Mouse (Mus musculus) neural tube, embryonic 12.5 days (tissue): ENCODE measurements around the gene Gm28048. TPM values are rescaled to one million over a fixed set of nuclear protein-coding genes. Genes with fewer than 3 reads are reported as not detected.

Experiments
- ATAC-seq: fragments of 200-750 bp; cut with Nextera tagmentation; 2 replicates; pipeline ENCODE4 v1.8.0; 2017; ENCODE audit warnings: low read depth, mild to moderate bottlenecking, moderate TSS enrichment, moderate library complexity; ENCODE audit not compliant: low FRiP score
- H3K27ac ChIP-seq: fragments of 300-500 bp; sonication (generic); 2 replicates; pipeline ENCODE4 v1.5.1; 2016
- H3K27me3 ChIP-seq: fragments of 300-500 bp; sonication (generic); replicated peaks from 2 replicates; pipeline ENCODE4 v1.6.1; 2016; ENCODE audit warnings: mild to moderate bottlenecking
- H3K36me3 ChIP-seq: fragments of 300-500 bp; sonication (generic); 2 replicates; pipeline ENCODE4 v1.6.1; 2016; ENCODE audit warnings: mild to moderate bottlenecking
- H3K4me1 ChIP-seq: fragments of 300-500 bp; sonication (generic); 2 replicates; pipeline ENCODE4 v1.6.1; 2016
- H3K4me2 ChIP-seq: fragments of 300-500 bp; sonication (generic); replicated peaks from 2 replicates; pipeline ENCODE4 v1.6.1; 2016; ENCODE audit warnings: mild to moderate bottlenecking
- H3K4me3 ChIP-seq: fragments of 300-500 bp; sonication (generic); 2 replicates; pipeline ENCODE4 v1.5.1; 2016
- H3K9ac ChIP-seq: fragments of 300-500 bp; sonication (generic); 2 replicates; pipeline ENCODE4 v1.6.1; 2016; ENCODE audit warnings: mild to moderate bottlenecking
- H3K9me3 ChIP-seq: fragments of 300-500 bp; sonication (generic); 2 replicates; pipeline ENCODE4 v1.6.1; 2016; ENCODE audit warnings: mild to moderate bottlenecking
- WGBS: fragments of 180-500 bp; shearing (Covaris S2); methylation state at CpG from one replicate; pipeline ENCODE4 v1.1.7; 2016; 5-methylcytosine and 5-hydroxymethylcytosine counted together
- polyA plus RNA-seq: library from polyadenylated mRNA; unstranded; fragments of >200 nt; fragmentation: Nextera tagmentation; extraction: Ambion mirVana; gene quantifications from 2 replicates; pipeline ENCODE4 v1.2.1, GENCODE M21; 2016

The Gm28048 gene
- polyA plus RNA-seq, 1 experiment from 2014 or later, result 6.2 TPM

DNA sequence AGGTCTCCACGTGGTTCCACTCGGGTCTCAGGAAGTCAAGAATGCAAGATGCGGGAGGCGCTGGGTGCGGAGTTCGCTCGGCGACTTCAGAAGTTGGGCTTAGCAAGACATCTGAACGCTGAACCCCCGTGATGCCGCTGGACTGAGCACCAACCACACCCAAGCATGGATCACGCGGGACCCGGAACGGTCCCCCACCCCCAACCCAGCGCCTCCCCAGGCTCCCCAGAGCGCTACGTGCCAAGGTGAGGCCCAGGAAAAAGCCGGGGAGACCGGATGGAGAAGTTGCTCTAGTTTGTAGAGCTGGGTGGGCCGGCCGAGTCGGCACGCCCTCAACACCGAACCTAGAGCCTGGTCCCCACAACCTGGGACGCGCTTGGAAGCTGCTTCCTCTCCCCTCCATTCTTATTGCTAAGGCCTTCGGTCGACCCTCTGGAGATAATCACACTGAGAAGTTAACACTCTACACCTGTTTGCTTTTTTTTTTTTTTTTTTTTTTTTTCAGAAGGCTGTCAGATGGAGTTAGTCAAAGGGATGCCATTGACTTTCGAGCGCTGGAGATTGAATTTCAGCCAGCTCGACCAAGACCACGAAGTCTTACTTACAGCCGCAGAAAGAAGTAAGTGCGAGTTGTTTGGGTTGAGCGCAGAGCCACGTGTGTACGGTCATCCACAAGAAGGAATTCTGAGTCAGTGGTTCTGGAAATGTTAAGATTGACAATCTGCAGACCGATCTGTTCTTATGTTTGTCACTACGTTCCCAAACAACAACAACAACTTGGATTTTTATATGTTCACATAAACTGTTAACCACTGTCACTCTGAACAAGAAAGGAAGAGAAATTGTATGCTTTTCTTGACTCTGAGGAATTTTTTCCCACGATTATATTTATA lies 121.3 kb downstream of the Gm28048 start, which contains the start of gene B3gnt2:
Gene B3gnt2, minus strand, starts transcription at position 627 of the 893 bp plus-strand sequence.
- peaks cover 65% of the 10 kb centered on the region for H3K27me3 ChIP-seq
- H3K9me3 ChIP-seq, result no peaks in the 10 kb centered on the region
- H3K36me3 ChIP-seq, result no peaks in the 10 kb centered on the region
- H3K4me3 ChIP-seq, result peak within 1 kb of the TSS; percentile 70
- peaks cover 21% of the 10 kb centered on the region for H3K4me1 ChIP-seq
- ATAC-seq, result peak; percentile 8
- H3K9ac ChIP-seq, result peak within 1 kb of the TSS; percentile 5; the same call in 1 of the 2 replicates
- peak within 1 kb of the TSS; percentile 99 for H3K4me2 ChIP-seq
- WGBS, result 5% methylated on average over 41 of the region's 41 CpGs
- H3K27ac ChIP-seq, result no peak within 1 kb of the TSS

DNA sequence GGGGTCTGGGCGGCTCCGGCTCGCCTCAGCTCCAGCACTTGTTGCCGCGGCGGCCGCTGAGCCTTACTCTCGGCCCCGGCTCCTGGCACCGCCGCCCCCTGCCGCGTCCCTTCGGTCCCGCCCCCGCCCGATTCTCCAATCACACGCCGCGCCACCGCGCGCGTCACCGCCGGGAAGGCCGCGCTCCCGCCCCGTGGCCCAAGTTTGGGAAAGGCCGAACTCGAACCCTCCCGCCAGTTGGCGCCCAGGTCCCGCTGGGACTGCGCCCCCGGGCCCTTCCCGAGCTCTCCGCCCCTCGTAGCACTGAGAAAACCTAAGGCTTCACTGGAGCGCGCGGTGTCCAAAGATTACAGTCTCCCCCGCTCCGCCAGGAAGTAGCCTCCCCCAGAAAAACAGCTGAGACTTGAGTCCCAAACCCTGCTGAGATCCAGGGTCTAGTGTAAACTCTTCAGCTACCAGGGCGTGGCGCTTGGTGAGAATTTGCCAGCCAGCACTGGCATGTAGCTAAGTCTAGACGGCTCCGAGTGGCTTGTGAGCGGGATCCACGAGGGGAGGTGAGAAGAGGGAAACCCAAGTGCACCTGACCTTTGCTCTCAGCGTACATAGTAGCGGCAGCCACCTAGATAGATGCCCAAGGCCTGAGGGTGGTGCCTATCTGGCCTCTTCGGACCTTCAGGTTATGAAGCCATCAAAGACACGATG lies 122.1 kb downstream of the Gm28048 start:
- peak; percentile 91 for ATAC-seq
- Histone ChIP-seq H3K36me3 (no peaks in the 10 kb centered on the region), H3K9ac (peak overlapping the region; percentile 65), H3K27me3 (peaks cover 65% of the 10 kb centered on the region), H3K4me3 (peak overlapping the region; percentile 70), H3K27ac (no peak overlapping the region), H3K9me3 (no peaks in the 10 kb centered on the region), H3K4me1 (peaks cover 21% of the 10 kb centered on the region), H3K4me2 (peak overlapping the region; percentile 99)
- WGBS, result under 1% methylated on average over 55 of the region's 55 CpGs

DNA sequence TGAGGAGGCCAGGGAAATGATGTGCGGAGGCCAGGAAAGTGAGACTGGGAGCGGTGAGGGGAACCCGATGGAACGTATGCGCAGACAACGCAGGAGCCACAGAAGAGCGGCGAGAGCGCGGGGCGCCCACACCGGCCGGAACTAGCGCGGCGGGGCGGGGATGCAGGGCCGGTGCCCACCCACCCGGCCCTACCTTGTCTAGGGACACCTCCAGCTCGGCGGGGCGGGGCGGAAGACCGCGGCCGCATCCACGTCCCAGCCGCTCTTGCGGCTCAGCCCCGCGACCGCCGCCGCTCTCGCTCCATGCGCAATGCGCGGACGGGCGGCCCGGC lies 122.6 kb downstream of the Gm28048 start:
- ATAC-seq, result no peak
- peak overlapping the region; percentile 99 for H3K4me2 ChIP-seq
- H3K27me3 ChIP-seq, result peaks cover 65% of the 10 kb centered on the region

DNA sequence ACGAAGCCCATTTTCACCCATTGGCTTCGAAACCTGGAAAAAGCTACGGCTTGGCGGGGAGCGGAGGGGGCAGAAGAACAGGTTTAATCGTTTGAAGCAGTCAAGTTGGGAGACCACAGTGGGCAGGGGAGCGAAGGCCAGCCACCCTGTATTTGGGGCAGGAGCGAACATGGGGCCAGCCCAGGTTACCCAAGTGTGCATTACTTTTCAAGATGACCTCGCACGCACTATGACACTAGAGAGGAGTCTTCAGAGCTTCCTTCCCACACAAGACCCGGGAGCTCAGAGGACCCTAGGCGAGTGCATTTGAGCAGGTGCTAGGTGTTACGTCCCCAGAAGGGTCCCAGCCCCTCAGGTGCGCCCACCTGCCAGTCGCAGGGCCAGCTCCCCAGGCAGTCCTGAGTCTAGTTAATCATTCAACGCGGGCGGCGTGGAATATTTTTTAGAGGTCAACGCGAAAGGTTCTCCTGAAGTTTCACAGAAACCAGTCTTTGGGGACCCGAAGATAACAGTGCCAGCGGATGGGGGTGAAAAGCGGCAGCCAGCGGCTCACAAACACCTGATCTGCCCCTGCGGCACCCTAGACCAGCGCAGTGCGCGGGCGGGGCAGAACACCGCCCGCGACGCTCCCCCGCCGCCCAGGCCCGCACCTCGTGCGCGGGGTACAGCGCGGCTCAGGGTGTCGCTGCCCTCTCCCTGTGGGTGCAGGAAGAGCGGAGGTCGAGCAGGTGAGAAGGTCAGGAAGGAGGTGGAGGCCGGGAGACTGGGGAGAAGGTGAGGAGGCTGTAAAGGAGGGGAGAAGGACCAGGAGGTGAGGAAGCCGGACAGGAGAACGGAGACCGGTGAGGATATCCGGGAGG lies 123.2 kb downstream of the Gm28048 start:
- peaks cover 21% of the 10 kb centered on the region for H3K4me1 ChIP-seq
- peak overlapping the region; percentile 65 for H3K9ac ChIP-seq
- no peaks in the 10 kb centered on the region for H3K9me3 ChIP-seq
- H3K36me3 ChIP-seq, result no peaks in the 10 kb centered on the region
- no peak overlapping the region for H3K27ac ChIP-seq
- WGBS, result 2% methylated on average over 50 of the region's 50 CpGs
- H3K27me3 ChIP-seq, result peaks cover 65% of the 10 kb centered on the region
- H3K4me3 ChIP-seq, result peak overlapping the region; percentile 70
- peak overlapping the region; percentile 99 for H3K4me2 ChIP-seq
- ATAC-seq, result peak; percentile 27

More for the DNA sequence above, 122.6 kb downstream of the Gm28048 start:
- H3K9me3 ChIP-seq, result no peaks in the 10 kb centered on the region
- peak overlapping the region; percentile 70 for H3K4me3 ChIP-seq
- H3K36me3 ChIP-seq, result no peaks in the 10 kb centered on the region
- H3K27ac ChIP-seq, result no peak overlapping the region
- 1% methylated on average over 35 of the region's 41 CpGs for WGBS
- H3K9ac ChIP-seq, result peak overlapping the region; percentile 65
- H3K4me1 ChIP-seq, result peaks cover 21% of the 10 kb centered on the region

DNA sequence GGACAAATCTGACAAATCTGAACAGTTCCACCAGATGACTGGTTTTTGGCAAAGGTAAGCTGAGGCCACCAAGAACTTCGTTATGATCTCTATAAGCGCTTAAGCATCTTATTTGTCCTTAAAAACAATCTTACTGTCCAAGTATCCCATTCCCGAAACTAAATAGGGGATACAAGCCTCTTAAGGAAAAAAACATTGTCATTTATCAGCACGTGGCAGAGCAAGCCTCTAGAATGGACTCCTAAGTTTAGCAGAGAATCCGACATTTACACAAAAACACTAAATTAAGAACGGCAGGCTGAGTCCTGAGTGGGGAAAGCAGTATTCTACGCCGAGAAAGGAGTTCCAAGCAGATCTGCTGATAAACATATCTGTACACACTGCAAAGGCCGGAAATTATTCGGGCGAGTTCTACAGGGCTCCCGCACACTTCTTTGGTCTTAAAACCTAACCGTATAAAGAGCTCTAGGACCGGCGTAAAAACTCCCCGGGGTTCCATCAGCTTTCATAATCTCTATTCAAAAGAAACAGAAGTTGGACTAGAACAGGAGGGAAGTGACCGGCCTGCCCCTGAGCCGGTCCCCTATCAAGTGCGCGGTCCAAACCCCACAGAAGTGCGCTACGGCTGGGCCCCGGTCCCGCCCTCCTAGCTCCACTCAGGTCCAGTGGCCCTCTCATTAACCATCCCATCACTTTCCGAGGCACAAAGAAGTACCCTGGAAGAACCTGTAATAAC lies 124.0 kb downstream of the Gm28048 start:
- Histone ChIP-seq H3K4me2 (peak overlapping the region; percentile 99), H3K9ac (no peak overlapping the region), H3K36me3 (no peaks in the 10 kb centered on the region), H3K27ac (no peak overlapping the region), H3K9me3 (no peaks in the 10 kb centered on the region), H3K4me3 (peak overlapping the region; percentile 70; the same call in 1 of the 2 replicates), H3K4me1 (peaks cover 21% of the 10 kb centered on the region), H3K27me3 (peaks cover 58% of the 10 kb centered on the region)
- no peak for ATAC-seq
- WGBS, result 15% methylated on average over 25 of the region's 25 CpGs

DNA sequence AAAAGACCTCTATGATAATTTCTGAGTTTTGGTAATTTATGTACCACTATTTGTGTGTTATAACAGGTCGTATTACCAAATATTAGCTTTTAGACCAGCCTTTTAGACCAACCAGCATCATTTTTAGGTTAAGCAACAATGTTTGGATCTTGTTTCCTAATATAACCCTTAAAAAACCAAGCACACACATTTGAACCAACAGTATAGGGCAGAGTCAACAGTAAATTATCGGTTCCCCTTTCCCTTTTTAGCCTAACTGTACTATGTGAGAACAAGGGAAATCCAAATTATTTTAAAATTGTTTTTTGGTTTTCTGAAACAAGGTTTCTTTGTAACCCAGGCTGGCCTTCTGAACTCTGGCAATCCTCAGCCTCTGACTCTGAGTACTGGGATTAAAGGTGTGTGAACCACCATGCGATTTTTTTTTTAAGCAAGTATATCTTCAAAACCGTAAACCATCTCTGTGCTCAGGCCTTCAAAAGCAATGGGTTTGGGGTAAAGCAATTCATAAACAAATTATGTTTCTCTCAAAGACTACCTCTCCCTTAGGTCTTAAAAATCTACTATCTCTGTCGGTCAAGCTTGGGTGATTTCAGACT lies 124.7 kb downstream of the Gm28048 start:
- H3K4me2 ChIP-seq, result no peak overlapping the region

DNA sequence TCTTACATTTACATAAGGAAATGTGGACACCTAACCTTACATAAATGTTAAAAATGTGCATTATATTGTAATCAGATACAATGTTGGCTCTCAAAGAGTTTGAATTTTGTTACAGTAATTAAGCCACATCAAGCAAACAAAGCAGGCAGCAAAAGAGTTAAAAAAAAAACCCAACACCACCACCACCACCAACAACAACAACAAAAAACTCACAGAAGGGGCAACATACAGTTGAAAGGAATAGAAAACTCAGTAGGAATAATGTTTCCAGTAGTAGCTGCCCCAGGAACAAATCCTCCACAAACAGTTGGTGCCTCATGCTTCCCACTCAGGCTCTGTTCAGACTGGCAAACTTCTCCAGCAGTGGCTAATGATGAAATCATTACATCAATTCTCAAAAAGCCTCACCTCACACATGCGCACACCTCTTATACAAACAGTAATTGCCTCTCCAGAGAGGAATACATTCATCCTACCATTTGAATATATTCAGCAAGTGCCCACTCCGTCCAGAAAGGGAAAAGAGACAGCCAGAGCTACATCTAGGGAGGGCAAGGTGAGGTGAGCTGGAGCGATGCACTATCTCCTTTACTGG lies 125.4 kb downstream of the Gm28048 start:
- 86% methylated on average over 3 of the region's 3 CpGs for WGBS
- peaks cover 21% of the 10 kb centered on the region for H3K4me1 ChIP-seq
- peaks cover 50% of the 10 kb centered on the region for H3K27me3 ChIP-seq
- ATAC-seq, result no peak
- H3K9me3 ChIP-seq, result no peaks in the 10 kb centered on the region
- H3K4me3 ChIP-seq, result no peak overlapping the region
- H3K27ac ChIP-seq, result no peak overlapping the region
- no peak overlapping the region for H3K9ac ChIP-seq
- no peaks in the 10 kb centered on the region for H3K36me3 ChIP-seq
- no peak overlapping the region for H3K4me2 ChIP-seq

More for the DNA sequence above, 124.7 kb downstream of the Gm28048 start:
- H3K4me3 ChIP-seq, result no peak overlapping the region
- no peak overlapping the region for H3K27ac ChIP-seq
- H3K9me3 ChIP-seq, result no peaks in the 10 kb centered on the region
- 85% methylated on average over 5 of the region's 5 CpGs for WGBS
- no peak for ATAC-seq
- peaks cover 21% of the 10 kb centered on the region for H3K4me1 ChIP-seq
- H3K27me3 ChIP-seq, result peaks cover 56% of the 10 kb centered on the region
- no peak overlapping the region for H3K9ac ChIP-seq
- no peaks in the 10 kb centered on the region for H3K36me3 ChIP-seq

DNA sequence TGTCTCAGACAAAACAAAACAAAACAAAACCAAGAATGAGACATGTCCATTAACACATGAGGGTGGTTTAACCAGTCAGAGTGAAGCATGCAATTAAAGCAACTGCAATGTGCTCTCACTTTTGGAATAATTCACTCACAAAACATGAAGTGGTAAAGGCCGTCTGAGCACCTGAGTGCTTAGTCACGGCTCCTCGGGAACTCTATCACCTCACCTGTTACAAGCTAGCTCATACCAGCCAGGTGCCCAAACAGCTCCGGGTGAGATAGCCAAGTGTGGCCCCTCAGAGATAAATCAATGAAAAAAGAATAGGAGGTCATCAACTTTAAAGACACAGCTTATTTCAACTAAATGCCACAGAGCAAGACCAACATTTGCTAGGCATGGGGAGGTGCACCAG lies 127.3 kb downstream of the Gm28048 start:
- Histone ChIP-seq H3K9me3 (no peaks in the 10 kb centered on the region), H3K27ac (no peak overlapping the region), H3K27me3 (peaks cover 34% of the 10 kb centered on the region), H3K4me2 (no peak overlapping the region), H3K4me1 (peaks cover 12% of the 10 kb centered on the region), H3K9ac (no peak overlapping the region), H3K4me3 (no peak overlapping the region), H3K36me3 (no peaks in the 10 kb centered on the region)
- WGBS, result 86% methylated on average over 4 of the region's 4 CpGs
- ATAC-seq, result no peak

DNA sequence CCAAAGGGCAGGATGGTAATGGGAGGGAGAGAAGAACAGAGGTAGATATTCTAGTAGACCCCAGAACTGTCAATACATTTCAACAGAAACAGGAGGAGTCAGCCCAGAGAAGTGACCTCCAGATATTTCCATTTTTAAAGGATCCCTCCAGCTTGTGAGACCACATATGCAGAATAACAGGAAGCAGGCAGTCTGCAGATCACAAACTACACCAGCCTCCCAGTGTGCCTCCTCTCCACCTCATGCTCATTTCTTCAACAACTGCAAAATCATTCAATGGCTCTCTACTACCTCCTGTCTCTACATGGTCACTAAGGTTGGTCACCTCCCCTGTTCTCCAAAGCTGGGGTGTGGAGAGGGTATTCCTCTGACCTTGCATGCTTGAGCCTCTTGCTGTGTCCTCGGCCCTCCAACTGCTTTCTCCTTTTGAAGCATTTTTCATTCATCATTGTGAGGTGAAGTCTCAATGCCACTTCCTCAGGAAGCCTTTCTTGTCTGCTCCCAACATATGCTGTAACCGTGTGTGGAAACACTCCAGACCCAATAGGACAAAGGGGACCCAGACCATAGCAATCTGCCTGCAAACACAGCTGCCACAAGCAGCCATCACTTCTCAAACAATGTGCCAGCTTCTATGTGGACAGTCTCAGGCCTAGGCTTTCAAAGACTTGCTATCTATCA lies 128.3 kb downstream of the Gm28048 start:
- 54% methylated on average over 2 of the region's 2 CpGs for WGBS

DNA sequence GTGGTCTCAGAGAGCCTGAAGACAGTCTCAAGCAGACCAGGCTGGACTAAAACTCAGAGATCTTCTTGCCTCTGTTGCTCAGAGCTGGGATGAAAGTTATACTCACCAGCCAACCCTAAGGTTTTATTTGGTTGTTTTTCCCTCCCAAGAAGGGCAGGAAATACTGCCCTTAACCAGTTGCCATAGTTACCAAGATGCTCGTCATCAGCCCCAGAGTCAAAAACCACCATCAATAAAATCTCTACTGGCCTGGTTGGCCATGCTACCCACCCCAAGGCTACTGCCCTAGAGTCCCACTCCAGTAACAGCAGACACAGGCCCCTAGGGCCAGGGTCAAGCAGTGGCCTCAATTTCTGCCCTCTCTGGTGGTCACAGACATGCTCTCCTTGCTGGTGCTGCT lies 129.4 kb downstream of the Gm28048 start:
- Histone ChIP-seq H3K4me1 (peaks cover 2% of the 10 kb centered on the region; the same call in 1 of the 2 replicates), H3K9ac (no peak overlapping the region), H3K9me3 (no peaks in the 10 kb centered on the region), H3K27ac (no peak overlapping the region), H3K27me3 (peaks cover 14% of the 10 kb centered on the region), H3K4me2 (no peak overlapping the region), H3K36me3 (no peaks in the 10 kb centered on the region), H3K4me3 (no peak overlapping the region)
- WGBS, result 53% methylated on average over 1 of the region's 1 CpGs
- no peak for ATAC-seq

More for the DNA sequence above, 128.3 kb downstream of the Gm28048 start:
- H3K4me1 ChIP-seq, result peaks cover 8% of the 10 kb centered on the region
- H3K9me3 ChIP-seq, result no peaks in the 10 kb centered on the region
- H3K9ac ChIP-seq, result no peak overlapping the region
- no peak for ATAC-seq
- H3K27me3 ChIP-seq, result peaks cover 25% of the 10 kb centered on the region
- H3K4me3 ChIP-seq, result no peak overlapping the region
- H3K36me3 ChIP-seq, result no peaks in the 10 kb centered on the region
- no peak overlapping the region for H3K27ac ChIP-seq
- H3K4me2 ChIP-seq, result no peak overlapping the region
